Mouse (Mus musculus): ENCODE data around the gene Olfr994. TPM values are rescaled to one million over a fixed set of nuclear protein-coding genes. Genes with fewer than 3 reads are reported as not detected.

The Olfr994 gene
- polyA plus RNA-seq (2014; fragmentation: Nextera tagmentation; extraction: Ambion mirVana) = not detected in 2 replicates

DNA sequence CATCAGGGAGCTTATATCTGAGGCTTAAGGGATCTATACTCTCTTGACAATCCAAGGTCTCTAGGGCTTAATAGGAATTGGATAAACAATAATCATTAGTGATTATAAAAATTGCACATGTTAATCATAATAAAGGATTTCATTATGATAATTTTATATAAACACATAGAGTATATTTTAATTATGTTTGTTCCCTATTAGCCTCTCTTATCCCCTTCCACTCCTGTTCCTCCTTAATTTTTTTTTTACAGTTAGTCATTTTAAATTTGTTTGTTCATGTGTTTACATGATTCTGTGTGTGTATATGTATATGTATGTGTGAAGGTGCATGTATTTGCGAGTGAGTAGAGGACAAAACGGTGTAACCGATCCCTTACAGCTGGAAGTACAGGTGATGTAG lies at the start of gene Olfr994:
TSS of gene Olfr994 (minus strand) at position 101 of the 400 bp plus-strand sequence.
- ATAC-seq (ENCODE audit: insufficient read depth) (no peak), DNase-seq (no peak)
- Histone ChIP-seq H3K9ac (no peak within 1 kb of the TSS), H3K9me3 (ENCODE audit: low read depth, low read length) (no peaks in the 10 kb centered on the region), H3K4me3 (ENCODE audit: low read depth, low read length) (no peak within 1 kb of the TSS), H3K27ac (ENCODE audit: low read depth) (no peak within 1 kb of the TSS), H3K27me3 (ENCODE audit: insufficient read depth, low read length) (no peaks in the 10 kb centered on the region), H3K4me2 (no peak within 1 kb of the TSS), H3K36me3 (ENCODE audit: insufficient read depth) (no peaks in the 10 kb centered on the region), H3K4me1 (ENCODE audit: insufficient read depth) (no peaks in the 10 kb centered on the region)
- WGBS = 78% methylated on average over 3 of the region's 3 CpGs
- TF ChIP-seq CTCF (IDR thresholded peaks at IDR 0.05; ENCODE audit: low read depth) = no peak

DNA sequence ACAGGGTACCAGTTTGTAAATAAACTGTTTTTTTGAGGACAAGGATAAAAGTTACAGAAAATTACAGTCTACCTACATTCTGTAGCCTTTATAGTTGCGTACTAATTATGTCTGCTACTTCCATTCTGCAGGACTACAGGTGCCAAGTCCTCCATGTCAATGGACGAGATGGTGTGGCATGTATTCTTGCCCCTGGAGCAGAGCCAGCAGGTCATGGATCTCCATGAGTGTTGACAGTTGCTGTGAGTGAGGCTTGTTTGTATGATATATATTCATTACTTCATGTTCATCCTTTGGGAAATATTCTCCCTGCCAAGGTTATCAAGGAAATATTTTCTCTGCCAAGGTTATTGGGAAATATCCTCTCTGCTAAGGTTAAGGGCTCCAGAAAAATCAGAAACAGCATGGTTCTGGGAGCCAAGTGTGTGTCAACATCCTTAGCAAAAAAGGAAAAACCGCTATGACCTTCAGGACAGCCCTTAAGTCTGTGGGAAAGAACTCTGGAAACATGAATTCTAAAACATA lies 30.6 kb upstream of the Olfr994 start:
- no peaks in the 10 kb centered on the region for H3K4me1 ChIP-seq (ENCODE audit: insufficient read depth)
- no peak overlapping the region for H3K27ac ChIP-seq (ENCODE audit: low read depth)
- TF ChIP-seq CTCF (IDR thresholded peaks at IDR 0.05; ENCODE audit: low read depth) = no peak
- H3K9me3 ChIP-seq (ENCODE audit: low read depth, low read length) = no peaks in the 10 kb centered on the region
- no peaks in the 10 kb centered on the region for H3K27me3 ChIP-seq (ENCODE audit: insufficient read depth, low read length)
- no peak for ATAC-seq (ENCODE audit: insufficient read depth)
- WGBS = 68% methylated on average over 3 of the region's 3 CpGs
- no peak overlapping the region for H3K9ac ChIP-seq
- no peak for DNase-seq
- H3K4me3 ChIP-seq (ENCODE audit: low read depth, low read length) = no peak overlapping the region
- H3K4me2 ChIP-seq = no peak overlapping the region
- no peaks in the 10 kb centered on the region for H3K36me3 ChIP-seq (ENCODE audit: insufficient read depth)

DNA sequence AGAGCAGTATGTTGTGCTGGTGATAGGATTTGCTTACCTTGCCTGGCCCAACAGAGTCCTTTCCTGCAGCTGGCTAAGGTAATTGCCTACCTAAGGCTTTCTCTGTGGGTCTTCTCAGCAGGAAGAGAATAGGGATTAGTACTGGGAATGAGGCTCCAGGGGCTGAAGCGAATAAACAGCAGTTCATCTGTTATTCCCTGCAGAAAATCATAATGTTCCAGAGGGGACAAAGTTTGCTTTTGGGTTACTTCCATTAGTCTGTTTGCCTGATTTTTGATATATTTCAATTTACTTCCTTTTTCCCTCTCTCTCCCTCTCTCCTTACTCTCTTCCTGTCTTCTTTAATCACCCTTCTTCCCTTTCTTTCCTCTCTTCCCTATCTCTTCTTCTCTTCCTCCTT lies 7.3 kb upstream of the Olfr994 start, which contains the start of gene Olfr995:
TSS of gene Olfr995 (minus strand) at position 101 of the 400 bp plus-strand sequence.
- no peak for TF ChIP-seq CTCF (IDR thresholded peaks at IDR 0.05; ENCODE audit: low read depth)
- H3K4me1 ChIP-seq (ENCODE audit: insufficient read depth) = no peaks in the 10 kb centered on the region
- no peaks in the 10 kb centered on the region for H3K36me3 ChIP-seq (ENCODE audit: insufficient read depth)
- ATAC-seq (ENCODE audit: insufficient read depth) (no peak), DNase-seq (no peak)
- H3K9me3 ChIP-seq (ENCODE audit: low read depth, low read length) = no peaks in the 10 kb centered on the region
- no peak within 1 kb of the TSS for H3K4me3 ChIP-seq (ENCODE audit: low read depth, low read length)
- H3K4me2 ChIP-seq = no peak within 1 kb of the TSS
- H3K27me3 ChIP-seq (ENCODE audit: insufficient read depth, low read length) = no peaks in the 10 kb centered on the region
- no peak within 1 kb of the TSS for H3K9ac ChIP-seq
- 25% methylated on average over 1 of the region's 1 CpGs for WGBS
- no peak within 1 kb of the TSS for H3K27ac ChIP-seq (ENCODE audit: low read depth)

DNA sequence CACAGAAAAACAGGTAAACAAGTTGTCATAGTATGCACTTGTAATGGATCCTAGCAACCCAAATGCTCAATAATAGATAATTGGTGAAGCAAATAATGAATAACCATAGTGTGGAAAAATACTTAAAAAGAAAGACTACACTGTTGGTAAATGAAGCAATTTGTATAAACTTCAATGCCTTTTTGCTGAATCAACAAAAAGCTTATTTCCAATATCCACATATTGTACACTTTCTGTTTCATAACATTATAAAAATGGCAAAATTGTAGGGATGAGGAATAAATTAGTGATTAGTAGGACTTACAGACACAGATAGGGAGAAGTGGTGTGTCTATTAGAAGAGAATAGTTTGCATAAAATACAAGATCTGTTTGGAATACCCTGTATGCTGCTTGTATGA lies 6.3 kb upstream of the Olfr994 start:
- no peak for TF ChIP-seq CTCF (IDR thresholded peaks at IDR 0.05; ENCODE audit: low read depth)
- no peaks in the 10 kb centered on the region for H3K9me3 ChIP-seq (ENCODE audit: low read depth, low read length)
- ATAC-seq (ENCODE audit: insufficient read depth) (no peak), DNase-seq (no peak)
- H3K4me3 ChIP-seq (ENCODE audit: low read depth, low read length) = no peak overlapping the region
- no peaks in the 10 kb centered on the region for H3K36me3 ChIP-seq (ENCODE audit: insufficient read depth)
- H3K4me1 ChIP-seq (ENCODE audit: insufficient read depth) = no peaks in the 10 kb centered on the region
- no peak overlapping the region for H3K4me2 ChIP-seq
- H3K27me3 ChIP-seq (ENCODE audit: insufficient read depth, low read length) = no peaks in the 10 kb centered on the region
- H3K9ac ChIP-seq = no peak overlapping the region
- no peak overlapping the region for H3K27ac ChIP-seq (ENCODE audit: low read depth)

DNA sequence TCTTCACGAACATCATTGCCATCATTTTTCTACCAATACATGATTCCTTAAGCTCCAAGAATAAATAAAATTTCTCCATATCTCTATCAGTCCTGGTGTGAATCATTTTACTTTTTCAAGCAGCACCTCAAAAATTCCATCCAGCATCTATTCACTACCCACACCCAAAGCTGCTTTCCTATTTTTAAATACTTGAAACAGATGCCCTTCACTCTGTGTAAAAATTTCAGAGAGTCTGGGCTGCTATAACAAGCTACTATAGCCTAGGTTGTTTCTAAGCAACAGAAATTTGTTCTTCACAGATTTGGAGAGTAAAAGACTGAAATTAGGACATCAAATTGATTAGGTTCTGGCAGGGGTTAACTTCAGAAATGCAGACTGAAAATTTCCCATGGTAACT lies 10.4 kb downstream of the Olfr994 start:
- Histone ChIP-seq H3K36me3 (ENCODE audit: insufficient read depth) (no peaks in the 10 kb centered on the region), H3K9ac (no peak overlapping the region), H3K27me3 (ENCODE audit: insufficient read depth, low read length) (no peaks in the 10 kb centered on the region), H3K4me3 (ENCODE audit: low read depth, low read length) (no peak overlapping the region), H3K4me1 (ENCODE audit: insufficient read depth) (no peaks in the 10 kb centered on the region), H3K9me3 (ENCODE audit: low read depth, low read length) (no peaks in the 10 kb centered on the region), H3K4me2 (no peak overlapping the region), H3K27ac (ENCODE audit: low read depth) (no peak overlapping the region)
- TF ChIP-seq CTCF (IDR thresholded peaks at IDR 0.05; ENCODE audit: low read depth) = no peak
- 89% methylated on average over 1 of the region's 1 CpGs for WGBS
- DNase-seq (no peak), ATAC-seq (ENCODE audit: insufficient read depth) (no peak)

DNA sequence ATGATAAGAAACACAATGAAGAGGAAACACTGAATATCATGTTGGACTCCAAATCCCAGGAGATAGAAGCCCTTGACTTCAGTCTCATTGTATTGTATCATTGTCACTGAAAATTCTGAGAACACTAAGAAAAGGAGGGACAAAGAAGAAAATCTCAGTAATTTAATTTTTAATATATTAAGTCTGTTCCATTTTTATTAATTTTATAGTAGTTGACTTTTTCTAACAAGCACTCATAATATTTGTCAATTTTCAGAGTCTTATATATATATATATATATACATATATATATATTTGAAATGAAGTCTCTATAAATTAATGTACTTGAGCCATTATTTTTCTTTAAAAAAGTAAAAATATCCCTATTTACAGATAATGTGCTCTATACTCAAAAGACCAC lies 21.5 kb downstream of the Olfr994 start, which contains the start of gene Olfr993:
TSS of gene Olfr993 (minus strand) at position 101 of the 400 bp plus-strand sequence.
- ATAC-seq (ENCODE audit: insufficient read depth) (no peak), DNase-seq (no peak)
- Histone ChIP-seq H3K36me3 (ENCODE audit: insufficient read depth) (no peaks in the 10 kb centered on the region), H3K4me1 (ENCODE audit: insufficient read depth) (no peaks in the 10 kb centered on the region), H3K27me3 (ENCODE audit: insufficient read depth, low read length) (no peaks in the 10 kb centered on the region), H3K9ac (no peak within 1 kb of the TSS), H3K4me3 (ENCODE audit: low read depth, low read length) (no peak within 1 kb of the TSS), H3K4me2 (no peak within 1 kb of the TSS), H3K27ac (ENCODE audit: low read depth) (no peak within 1 kb of the TSS), H3K9me3 (ENCODE audit: low read depth, low read length) (no peaks in the 10 kb centered on the region)
- no peak for TF ChIP-seq CTCF (IDR thresholded peaks at IDR 0.05; ENCODE audit: low read depth)

DNA sequence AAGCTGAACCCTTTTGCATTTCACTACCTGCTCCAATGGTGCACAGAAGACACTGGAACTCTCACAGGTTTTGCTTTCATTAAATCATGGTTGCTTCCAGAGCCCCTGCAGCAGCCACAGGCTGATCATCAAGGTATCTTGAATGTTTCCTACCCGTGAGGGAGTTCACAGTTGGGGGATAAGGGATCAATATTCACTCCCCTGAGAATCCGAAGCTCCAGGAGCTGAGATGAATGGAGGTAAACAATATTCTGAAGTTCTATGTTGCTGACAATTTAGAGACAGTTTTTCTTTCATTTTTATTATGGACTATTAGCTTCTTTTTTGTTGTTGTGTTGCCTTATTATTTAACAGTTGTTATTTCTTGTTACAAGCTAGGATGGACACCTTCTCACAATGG lies 26.9 kb downstream of the Olfr994 start, which contains the start of gene Olfr992:
TSS of gene Olfr992 (minus strand) at position 101 of the 400 bp plus-strand sequence.
- no peak for ATAC-seq (ENCODE audit: insufficient read depth)
- H3K36me3 ChIP-seq (ENCODE audit: insufficient read depth) = no peaks in the 10 kb centered on the region
- H3K4me3 ChIP-seq (ENCODE audit: low read depth, low read length) = no peak within 1 kb of the TSS
- no peaks in the 10 kb centered on the region for H3K4me1 ChIP-seq (ENCODE audit: insufficient read depth)
- DNase-seq = no peak
- TF ChIP-seq CTCF (IDR thresholded peaks at IDR 0.05; ENCODE audit: low read depth) = no peak
- no peak within 1 kb of the TSS for H3K27ac ChIP-seq (ENCODE audit: low read depth)
- H3K9me3 ChIP-seq (ENCODE audit: low read depth, low read length) = no peaks in the 10 kb centered on the region
- 48% methylated on average over 2 of the region's 2 CpGs for WGBS
- no peak within 1 kb of the TSS for H3K4me2 ChIP-seq
- H3K9ac ChIP-seq = no peak within 1 kb of the TSS
- H3K27me3 ChIP-seq (ENCODE audit: insufficient read depth, low read length) = no peaks in the 10 kb centered on the region

Other genes with a start within 250 kb of the Olfr994 start
- gene Lrrc55, start 239.3 kb downstream of the Olfr994 start, polyA plus RNA-seq (2014; fragmentation: Nextera tagmentation; extraction: Ambion mirVana) = 0.09 and 0.33 TPM in 2 replicates
- gene Olfr987, start 97.1 kb downstream of the Olfr994 start, polyA plus RNA-seq (2014; fragmentation: Nextera tagmentation; extraction: Ambion mirVana) = not detected in 2 replicates
- not detected in 2 replicates for gene Olfr988, start 73.2 kb downstream of the Olfr994 start, polyA plus RNA-seq (2014; fragmentation: Nextera tagmentation; extraction: Ambion mirVana)
- gene Olfr992, start 27.0 kb downstream of the Olfr994 start, polyA plus RNA-seq (2014; fragmentation: Nextera tagmentation; extraction: Ambion mirVana) = not detected in 2 replicates
- gene Olfr993, start 21.6 kb downstream of the Olfr994 start, polyA plus RNA-seq (2014; fragmentation: Nextera tagmentation; extraction: Ambion mirVana) = not detected in 2 replicates
- gene Olfr995, start 7.2 kb upstream of the Olfr994 start, polyA plus RNA-seq (2014; fragmentation: Nextera tagmentation; extraction: Ambion mirVana) = not detected in 2 replicates
- 0.14 TPM in 1 of 2 replicates, not detected in the other for gene 4833423E24Rik, start 82.6 kb upstream of the Olfr994 start, polyA plus RNA-seq (2014; fragmentation: Nextera tagmentation; extraction: Ambion mirVana)
- not detected in 2 replicates for gene Olfr996, start 142.8 kb upstream of the Olfr994 start, polyA plus RNA-seq (2014; fragmentation: Nextera tagmentation; extraction: Ambion mirVana)
- gene Olfr998, start 152.5 kb upstream of the Olfr994 start, polyA plus RNA-seq (2014; fragmentation: Nextera tagmentation; extraction: Ambion mirVana) = not detected in 2 replicates
- gene Olfr1000, start 175.5 kb upstream of the Olfr994 start, polyA plus RNA-seq (2014; fragmentation: Nextera tagmentation; extraction: Ambion mirVana) = not detected in 2 replicates
- not detected in 2 replicates for gene Olfr1002, start 214.3 kb upstream of the Olfr994 start, polyA plus RNA-seq (2014; fragmentation: Nextera tagmentation; extraction: Ambion mirVana)
- not detected in 2 replicates for gene Olfr154, start 228.0 kb upstream of the Olfr994 start, polyA plus RNA-seq (2014; fragmentation: Nextera tagmentation; extraction: Ambion mirVana)
- not detected in 2 replicates for gene Olfr1006, start 242.3 kb upstream of the Olfr994 start, polyA plus RNA-seq (2014; fragmentation: Nextera tagmentation; extraction: Ambion mirVana)